Mouse (Mus musculus) stomach, postnatal 0 days (tissue): ENCODE measurements at regions not wholly inside any gene's neighbourhood (a gene's known extent, or its start where the extent isn't known, plus 50 kb on each side); places are given as distances from the start of the nearest gene placed in this dataset.

ENCODE experiments used
- CTCF ChIP-seq: IDR thresholded peaks from 2 replicates; pipeline ENCODE4 v1.5.1; 2016; ENCODE audit warnings: antibody characterized with exemption, low read depth, mild to moderate bottlenecking, moderate library complexity
- EP300 ChIP-seq: optimal IDR thresholded peaks from 2 replicates; pipeline ENCODE3; 2016; ENCODE audit warnings: antibody characterized with exemption

GRCm38 (mm10) chr16:86516144-86516543 lies 614.5 kb upstream of the Adamts5 start:
- TF ChIP-seq CTCF = no peak
- no peak for TF ChIP-seq EP300
